Mouse (Mus musculus) urinary bladder, adult 2 months (tissue): Measurements from ENCODE around the gene Rufy4. TPM values are rescaled to one million over a fixed set of nuclear protein-coding genes. Genes with fewer than 3 reads are reported as not detected.
"Not testable (repeated sequence)": the region's sequence is repeated elsewhere in the genome, so short reads cannot be mapped to it uniquely, and the experiment has no call there.

Experiments used
- DNase-seq: peaks from one replicate; pipeline ENCODE4 v3.0.0; 2022; ENCODE audit warnings: low spot score
- polyA plus RNA-seq: library from polyadenylated mRNA; depleted of rRNA; stranded (reverse); fragments of >200 nt; gene quantifications from 2 replicates; pipeline ENCODE4 v1.2.3, GENCODE M21; 2012

Gene Rufy4
- polyA plus RNA-seq, 1 experiment, result 1.2 TPM

- DNase-seq, result no peak
Observed at GRCm38 (mm10) chr1:74149106-74149885, 24.0 kb downstream of the Rufy4 start.

GRCm38 (mm10) chr1:74150101-74150500 is 24.8 kb downstream of the Rufy4 start:
- no peak for DNase-seq

DNA sequence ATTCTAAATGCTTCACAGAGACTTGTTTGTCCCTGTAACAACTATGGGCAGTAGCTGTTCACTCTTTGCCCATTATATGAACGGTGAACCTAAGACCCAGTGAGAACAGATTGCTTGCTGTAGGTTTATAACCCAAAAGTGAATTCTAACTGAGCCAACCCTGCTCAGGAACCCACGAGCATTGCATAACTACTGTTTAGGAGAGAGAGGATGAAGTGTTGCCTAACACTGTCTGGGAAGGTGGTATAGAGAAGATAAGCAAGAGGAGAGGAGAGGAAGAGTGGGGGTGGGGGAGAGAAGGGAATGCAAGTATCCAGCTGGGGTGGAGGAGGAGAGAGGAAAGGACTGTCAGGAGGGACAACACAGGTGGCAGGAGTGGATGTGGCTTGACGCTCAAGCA is 25.8 kb downstream of the Rufy4 start:
- DNase-seq, result no peak

GRCm38 (mm10) chr1:74153461-74154184 is 28.3 kb downstream of the Rufy4 start, which contains the start of gene Cxcr2:
TSS of gene Cxcr2 (plus strand) at chr1:74153989.
- DNase-seq, result no peak

- no peak for DNase-seq
Observed at GRCm38 (mm10) chr1:74155435-74156012, 30.2 kb downstream of the Rufy4 start.

DNA sequence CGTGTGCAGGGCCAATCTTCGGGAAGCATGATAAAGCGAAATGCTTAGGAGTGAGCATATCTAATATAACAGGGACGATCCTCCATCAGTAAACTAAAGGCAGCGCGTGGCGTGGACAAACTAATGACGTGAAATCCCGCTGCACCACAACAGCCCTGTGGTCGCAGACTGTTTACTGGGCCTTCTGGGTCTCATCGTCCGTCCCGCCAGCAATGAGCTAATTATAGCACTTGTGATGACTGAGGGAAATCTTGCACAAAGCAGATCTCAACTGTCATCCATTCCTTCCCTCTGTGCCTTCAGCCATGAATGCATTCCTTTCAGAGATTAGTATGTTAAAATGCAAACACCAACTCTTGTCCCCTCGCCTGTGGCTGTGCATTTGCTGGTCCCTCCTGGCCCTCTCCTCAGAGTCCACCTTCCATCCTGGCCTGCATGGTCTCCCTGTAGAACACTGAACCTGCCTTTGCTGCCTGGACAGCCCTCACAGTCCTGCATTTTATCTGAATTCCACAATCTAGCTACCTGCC is 31.1 kb downstream of the Rufy4 start:
- DNase-seq, result no peak

DNA sequence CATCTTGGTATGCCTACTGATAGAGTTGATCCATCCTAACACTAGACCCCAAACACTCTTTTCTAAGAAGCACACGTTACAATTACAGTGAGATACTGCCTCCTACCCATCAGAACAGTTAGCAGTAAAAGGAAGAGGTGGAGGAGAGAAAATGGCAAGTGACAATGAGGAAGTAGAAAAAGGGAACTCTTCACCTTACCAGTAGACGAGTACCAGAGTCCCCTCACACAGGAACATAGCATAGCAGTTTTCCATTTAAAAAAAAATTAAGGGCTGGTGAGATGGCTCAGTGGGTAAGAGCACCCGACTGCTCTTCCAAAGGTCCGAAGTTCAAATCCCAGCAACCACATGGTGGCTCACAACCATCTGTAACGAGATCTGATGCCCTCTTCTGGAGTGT is 34.3 kb downstream of the Rufy4 start:
- not testable (repeated sequence) for DNase-seq

- no peak for DNase-seq
Observed at GRCm38 (mm10) chr1:74160036-74160435, 34.7 kb downstream of the Rufy4 start.

GRCm38 (mm10) chr1:74167136-74167535 is 41.8 kb downstream of the Rufy4 start:
- DNase-seq, result no peak

DNA sequence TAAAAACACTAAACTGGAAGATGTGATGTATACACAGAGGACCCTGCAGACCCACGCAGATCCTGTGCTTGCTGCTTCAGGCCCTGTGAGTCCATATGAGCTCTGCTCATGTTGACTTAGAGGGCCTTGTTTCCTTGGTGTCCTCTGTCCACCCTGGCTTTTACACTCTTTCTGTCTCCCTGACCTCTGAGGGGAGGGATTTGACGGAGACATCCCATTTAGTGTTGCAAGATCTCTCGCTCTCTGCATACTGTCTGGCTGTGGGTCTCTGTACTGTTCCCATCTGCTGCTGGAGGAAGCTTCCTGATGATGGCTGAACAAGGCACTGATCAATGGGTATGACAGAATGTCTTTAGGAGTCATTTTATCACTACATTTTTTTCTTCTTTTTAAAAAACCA is 44.4 kb downstream of the Rufy4 start:
- no peak for DNase-seq

GRCm38 (mm10) chr1:74172722-74173121 is 47.4 kb downstream of the Rufy4 start:
- DNase-seq, result no peak

DNA sequence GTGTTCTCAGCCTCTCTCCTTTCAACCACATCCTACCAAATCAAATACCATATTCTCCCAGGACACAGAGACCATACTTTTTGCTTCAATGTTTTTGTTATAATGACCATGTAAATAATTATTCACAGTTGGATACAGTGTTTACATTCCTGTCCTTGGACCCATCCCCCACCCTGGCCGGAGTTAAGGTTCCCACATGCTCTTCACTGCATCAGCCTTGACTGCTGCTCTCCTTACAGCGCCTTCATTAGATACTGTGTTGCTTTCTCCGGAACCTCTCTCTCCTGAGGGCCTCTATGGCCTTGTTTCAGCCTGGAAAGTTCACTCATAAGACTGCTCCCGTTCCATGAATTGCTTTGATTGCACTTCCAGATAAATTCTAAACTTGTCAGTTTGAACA is 50.4 kb downstream of the Rufy4 start:
- no peak for DNase-seq

GRCm38 (mm10) chr1:74178618-74179017 is 53.3 kb downstream of the Rufy4 start:
- no peak for DNase-seq

DNA sequence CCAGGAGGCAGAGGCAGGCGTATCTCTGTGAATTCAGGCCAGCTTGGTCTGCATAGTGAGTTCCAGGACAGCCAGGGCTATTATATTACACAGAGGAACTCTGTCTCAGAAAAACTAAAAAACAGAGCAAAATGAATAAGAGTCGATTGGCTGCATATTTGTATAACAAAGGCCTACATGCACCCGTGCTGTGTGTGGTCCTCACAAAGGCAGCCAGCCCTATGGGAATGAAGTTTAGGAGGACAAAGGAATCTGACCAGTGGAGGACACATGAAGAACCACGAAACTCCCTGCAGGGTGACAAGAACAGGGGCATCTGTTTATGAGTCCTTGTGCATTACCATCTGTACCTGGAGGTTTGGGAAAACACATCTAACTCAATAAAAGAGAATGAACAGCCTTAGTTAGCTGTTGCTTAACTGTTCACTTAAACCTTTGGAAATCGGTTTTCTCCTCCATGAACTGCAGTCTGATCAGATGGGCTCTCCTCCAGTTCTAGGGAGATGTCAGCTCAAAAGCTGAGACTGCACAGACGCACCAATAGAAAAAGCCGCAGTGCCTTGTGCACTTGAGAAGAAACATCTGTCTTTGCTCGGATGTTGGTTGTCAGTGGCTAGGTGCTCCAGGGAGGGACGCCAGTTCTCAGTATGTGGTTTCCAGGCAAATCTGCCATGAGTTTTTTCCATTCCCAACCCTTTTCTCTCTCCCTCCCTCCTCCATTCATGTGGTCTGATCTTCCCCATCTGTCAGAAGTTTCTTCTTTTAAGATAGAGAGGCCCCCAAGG is 54.5 kb downstream of the Rufy4 start:
- no peak for DNase-seq

- DNase-seq, result no peak
Observed at GRCm38 (mm10) chr1:74181462-74181861, 56.1 kb downstream of the Rufy4 start.

DNA sequence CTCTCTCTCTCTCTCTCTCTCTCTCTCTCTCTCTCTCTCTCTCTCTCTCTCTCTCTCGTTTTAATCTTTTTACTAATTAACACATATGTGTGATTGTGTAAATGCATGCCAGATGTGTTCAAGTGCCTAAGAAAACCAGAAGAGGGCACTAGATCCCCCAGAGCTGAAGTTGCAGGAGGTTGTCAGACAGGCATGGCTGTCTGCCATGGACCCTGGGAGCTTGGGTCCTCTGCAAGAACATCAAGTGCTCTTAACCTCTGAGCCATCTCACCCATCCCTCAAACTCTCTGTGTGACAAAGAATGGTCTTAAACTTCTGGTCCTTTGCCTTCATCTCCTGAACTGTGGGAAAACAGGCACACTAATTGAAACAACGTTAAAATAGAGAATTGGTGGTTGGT is 57.7 kb downstream of the Rufy4 start:
- DNase-seq, result no peak

GRCm38 (mm10) chr1:74190471-74190870 is 65.1 kb downstream of the Rufy4 start:
- no peak for DNase-seq

DNA sequence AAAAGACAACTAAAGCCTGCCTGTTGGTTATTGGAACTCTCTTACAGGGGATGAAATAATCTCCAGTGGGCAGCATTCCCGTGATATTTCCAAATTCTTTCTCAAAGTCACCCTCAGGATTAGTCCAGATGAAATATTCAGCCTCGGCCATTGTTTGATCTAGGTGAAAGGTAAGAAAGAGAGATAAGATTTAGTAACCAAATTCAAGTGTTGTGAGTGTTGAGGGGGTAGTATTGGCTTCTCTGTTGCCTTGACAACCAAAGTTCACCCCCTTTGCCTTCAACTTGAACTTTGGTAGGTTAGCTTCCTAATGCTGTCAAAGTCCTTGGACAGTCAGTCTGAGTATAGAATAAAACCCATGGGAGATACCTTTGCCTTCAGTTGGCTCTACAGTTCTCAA is 67.4 kb downstream of the Rufy4 start:
- DNase-seq, result no peak

DNA sequence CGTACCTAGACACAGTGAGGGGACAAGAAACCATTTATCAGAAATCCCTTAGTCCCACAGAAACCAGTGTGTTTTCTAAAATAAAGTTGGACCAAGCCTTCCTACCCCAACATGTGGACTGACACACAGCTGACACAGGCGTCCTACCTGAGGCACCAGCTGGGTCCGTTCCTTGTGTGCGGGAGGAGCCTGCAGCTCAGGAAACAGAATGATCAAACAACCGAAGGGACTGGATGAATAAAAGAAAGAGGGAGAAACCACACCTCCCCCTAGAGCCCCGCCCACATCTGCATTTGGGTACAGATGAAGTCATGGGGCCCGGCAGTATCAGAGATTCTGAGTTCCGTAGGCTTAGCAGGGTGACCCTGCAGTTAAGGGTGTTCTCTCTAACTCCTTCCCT is 69.1 kb downstream of the Rufy4 start, which contains the start of gene Cxcr1:
TSS of gene Cxcr1 (minus strand) at position 187 of the 400 bp plus-strand sequence.
- DNase-seq, result no peak

DNA sequence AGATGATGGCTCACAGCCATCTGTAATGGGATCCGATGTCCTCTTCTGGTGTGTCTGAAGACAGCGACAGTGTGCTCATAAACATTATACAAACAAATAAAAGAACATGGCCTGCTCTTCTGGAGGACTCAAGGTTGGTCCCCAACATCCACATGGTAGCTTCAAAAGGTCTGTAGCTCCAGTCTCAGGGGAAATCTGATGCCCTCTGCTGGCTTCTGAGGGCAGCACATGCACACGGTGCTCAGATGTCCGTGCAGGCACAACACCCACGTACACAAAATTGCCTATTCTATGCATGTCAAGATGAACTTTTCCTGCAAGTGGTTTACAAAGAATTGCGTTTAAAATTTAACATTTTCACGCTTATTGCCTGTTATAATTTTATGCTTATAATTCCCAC is 70.6 kb downstream of the Rufy4 start:
- DNase-seq, result no peak

- no peak for DNase-seq
Observed at GRCm38 (mm10) chr1:74196621-74197419, 71.5 kb downstream of the Rufy4 start.
